23 mouse cellular contexts compared by ENCODE assay signal in genomic region chr17:64612930-64613329, GRCm38 (mm10). TPM values are rescaled to one million over a fixed set of nuclear protein-coding genes. Genes with fewer than 3 reads are reported as not detected.
DNase-seq lines count a peak whose midpoint lies in the region; ATAC-seq and TF ChIP-seq lines count a peak whose summit lies in the region.
"Had no signal": no experiment of that assay in that cellular context is flagged by ENCODE, and none has a peak within 500 bp of the region (broad histone marks: within the 10 kb centered on the region; RNA-seq: fewer than 3 reads in every experiment).

No protein-coding gene starts in this region.

- intact Hi-C loops in gastrocnemius, adult 2 months (cut with DNase I), result no loop called here

- no peaks in the 10 kb centered on the region; the same call in 1 of the 2 replicates for H3K36me3 ChIP-seq in kidney, postnatal 0 days (ENCODE audit: insufficient read depth, low read length)
- H3K36me3 ChIP-seq in kidney, embryonic 16.5 days (ENCODE audit: insufficient read depth, low read length), result peaks cover 3% of the 10 kb centered on the region; the same call in 1 of the 2 replicates
- no peaks in the 10 kb centered on the region for H3K36me3 ChIP-seq in lung, postnatal 0 days (ENCODE audit: insufficient read depth, low read length)
- no peaks in the 10 kb centered on the region for H3K36me3 ChIP-seq in stomach, postnatal 0 days (ENCODE audit: control insufficient read depth, insufficient read depth, low read length)
- H3K36me3 ChIP-seq: forebrain, embryonic 12.5 days; midbrain, embryonic 13.5 days; neural tube, embryonic 13.5 days had no signal

- H3K9me3 ChIP-seq in kidney, postnatal 0 days (replicated peaks; ENCODE audit: low read length), result no peaks in the 10 kb centered on the region
- no peaks in the 10 kb centered on the region for H3K9me3 ChIP-seq in kidney, embryonic 16.5 days (ENCODE audit: low read length)
- no peaks in the 10 kb centered on the region for H3K9me3 ChIP-seq in lung, postnatal 0 days (ENCODE audit: low read length)
- H3K9me3 ChIP-seq in stomach, postnatal 0 days (ENCODE audit: control insufficient read depth, low read length), result no peaks in the 10 kb centered on the region
- H3K9me3 ChIP-seq: forebrain, embryonic 12.5 days; midbrain, embryonic 13.5 days; neural tube, embryonic 13.5 days had no signal

- TF ChIP-seq EP300 in lung, postnatal 0 days (IDR thresholded peaks at IDR 0.05), result peak; percentile 16; the same call in 1 of the 2 replicates
- TF ChIP-seq EP300 in stomach, postnatal 0 days (optimal IDR thresholded peaks at IDR 0.05), result no peak

- H3K9ac ChIP-seq in kidney, postnatal 0 days (ENCODE audit: low read depth, low read length), result no peak overlapping the region
- no peak overlapping the region for H3K9ac ChIP-seq in kidney, embryonic 16.5 days (replicated peaks; ENCODE audit: low read length)
- H3K9ac ChIP-seq in lung, postnatal 0 days (replicated peaks; ENCODE audit: low read depth), result no peak overlapping the region
- H3K9ac ChIP-seq in stomach, postnatal 0 days (ENCODE audit: low read length), result no peak overlapping the region
- H3K9ac ChIP-seq: forebrain, embryonic 12.5 days; hindbrain, embryonic 14.5 days; liver, embryonic 14.5 days; midbrain, embryonic 13.5 days; neural tube, embryonic 13.5 days had no signal

- peaks cover 7% of the 10 kb centered on the region for H3K4me1 ChIP-seq in kidney, postnatal 0 days (replicated peaks; ENCODE audit: insufficient read depth, low read length)
- H3K4me1 ChIP-seq in kidney, embryonic 16.5 days (ENCODE audit: insufficient read depth, low read length), result peaks cover 28% of the 10 kb centered on the region
- H3K4me1 ChIP-seq in lung, postnatal 0 days (ENCODE audit: insufficient read depth, low read depth, low read length), result peaks cover 8% of the 10 kb centered on the region; the same call in 1 of the 2 replicates
- peaks cover 3% of the 10 kb centered on the region; the same call in 1 of the 2 replicates for H3K4me1 ChIP-seq in stomach, postnatal 0 days (replicated peaks; ENCODE audit: control insufficient read depth, insufficient read depth)
- H3K4me1 ChIP-seq: forebrain, embryonic 12.5 days; midbrain, embryonic 13.5 days had no signal

- H3K27me3 ChIP-seq in kidney, postnatal 0 days (ENCODE audit: insufficient read depth, low read length), result no peaks in the 10 kb centered on the region
- no peaks in the 10 kb centered on the region for H3K27me3 ChIP-seq in kidney, embryonic 16.5 days (ENCODE audit: insufficient read depth, low read length)
- no peaks in the 10 kb centered on the region for H3K27me3 ChIP-seq in lung, postnatal 0 days (replicated peaks; ENCODE audit: insufficient read depth, low read length)
- H3K27me3 ChIP-seq in stomach, postnatal 0 days (ENCODE audit: control insufficient read depth, insufficient read depth, low read length), result no peaks in the 10 kb centered on the region
- H3K27me3 ChIP-seq: forebrain, embryonic 12.5 days; midbrain, embryonic 13.5 days; neural tube, embryonic 13.5 days had no signal

- H3K27ac ChIP-seq in gastrocnemius, adult 2 months, result peak overlapping the region; percentile 68
- peak overlapping the region; percentile 42 for H3K27ac ChIP-seq in kidney, postnatal 0 days
- H3K27ac ChIP-seq in kidney, embryonic 16.5 days (ENCODE audit: low read length), result no peak overlapping the region
- 0 out of 2 replicates have a peak overlapping the region, but pooled peaks have one; percentile 4 for H3K27ac ChIP-seq in lung, postnatal 0 days (ENCODE audit: low read length)
- H3K27ac ChIP-seq in stomach, postnatal 0 days (replicated peaks), result peak overlapping the region; percentile 2; the same call in 1 of the 2 replicates
- H3K27ac ChIP-seq: forebrain, embryonic 12.5 days; hindbrain, embryonic 14.5 days; liver, embryonic 14.5 days; midbrain, embryonic 13.5 days; neural tube, embryonic 13.5 days had no signal

- no peak for DNase-seq in gastrocnemius, adult 2 months
- DNase-seq in gastrocnemius, adult 18-20 months (ENCODE audit: low spot score), result no peak
- DNase-seq in kidney, postnatal 0 days (ENCODE audit: low spot score), result peak; percentile 69
- DNase-seq in lung, postnatal 0 days (ENCODE audit: low spot score), result peak; percentile 80
- no peak for DNase-seq in lung, postnatal 25 days (ENCODE audit: low spot score)
- DNase-seq in stomach, postnatal 0 days (ENCODE audit: low spot score), result no peak
- DNase-seq in thymus, postnatal 0 days (ENCODE audit: low spot score), result no peak
- DNase-seq: cerebellum, adult 18-20 months; cerebellum, postnatal 25 days; embryo, embryonic 11 days; left cerebral cortex, postnatal 4 days; right cerebral cortex, adult 18-20 months; thymus, adult 2 months had no signal

- H3K4me3 ChIP-seq in gastrocnemius, adult 2 months, result peak overlapping the region; percentile 49
- no peak overlapping the region for H3K4me3 ChIP-seq in kidney, postnatal 0 days (replicated peaks; ENCODE audit: low read depth, low read length)
- H3K4me3 ChIP-seq in kidney, embryonic 16.5 days (ENCODE audit: low read length), result no peak overlapping the region
- H3K4me3 ChIP-seq in lung, postnatal 0 days (ENCODE audit: low read depth, low read length), result no peak overlapping the region
- H3K4me3 ChIP-seq in stomach, postnatal 0 days (ENCODE audit: low read depth, low read length), result no peak overlapping the region
- H3K4me3 ChIP-seq: forebrain, embryonic 12.5 days; heart, adult 2 months; layer of hippocampus, adult 2 months; midbrain, embryonic 13.5 days; neural tube, embryonic 13.5 days had no signal

- H3K4me2 ChIP-seq in kidney, postnatal 0 days (ENCODE audit: low read length), result no peak overlapping the region
- no peak overlapping the region for H3K4me2 ChIP-seq in kidney, embryonic 16.5 days (replicated peaks; ENCODE audit: low read depth, low read length)
- no peak overlapping the region for H3K4me2 ChIP-seq in lung, postnatal 0 days (replicated peaks; ENCODE audit: low read depth, low read length)
- no peak overlapping the region for H3K4me2 ChIP-seq in stomach, postnatal 0 days (replicated peaks; ENCODE audit: low read depth)
- H3K4me2 ChIP-seq: forebrain, embryonic 12.5 days; hindbrain, embryonic 14.5 days; midbrain, embryonic 13.5 days; neural tube, embryonic 13.5 days had no signal

- ATAC-seq in kidney, postnatal 0 days (replicated peaks; ENCODE audit: low FRiP score, low read depth), result no peak
- no peak for ATAC-seq in kidney, embryonic 16.5 days (ENCODE audit: low FRiP score, low TSS enrichment)
- ATAC-seq in lung, postnatal 0 days, result peak; percentile 51
- ATAC-seq in stomach, postnatal 0 days (ENCODE audit: low FRiP score, low TSS enrichment), result peak; percentile 21; the same call in 1 of the 2 replicates
- ATAC-seq: activated CD4-positive, CD25-positive, alpha-beta regulatory T cell, adult 4 months; CD4-positive, CD25-positive, alpha-beta regulatory T cell, adult 4 months; midbrain, embryonic 13.5 days had no signal

- TF ChIP-seq CTCF in gastrocnemius, adult 2 months (IDR thresholded peaks at IDR 0.05), result no peak
- TF ChIP-seq CTCF in kidney, postnatal 0 days (IDR thresholded peaks at IDR 0.05; ENCODE audit: low read depth), result no peak
- no peak for TF ChIP-seq CTCF in lung, postnatal 0 days (IDR thresholded peaks at IDR 0.05)
- no peak for TF ChIP-seq CTCF in stomach, postnatal 0 days (IDR thresholded peaks at IDR 0.05; ENCODE audit: low read depth)

- WGBS in kidney, postnatal 0 days, result 60% methylated on average over 3 of the region's 3 CpGs
- WGBS in kidney, embryonic 16.5 days, result 81% methylated on average over 3 of the region's 3 CpGs
- 68% methylated on average over 3 of the region's 3 CpGs for WGBS in lung, postnatal 0 days
- 58% methylated on average over 3 of the region's 3 CpGs for WGBS in stomach, postnatal 0 days

RNA-seq across cellular contexts. Expression of gene Man2a1, which starts 12.4 kb away (rescaled TPM):
- 1 to 10 TPM; 9.0 to 9.8 TPM for total RNA-seq in gastrocnemius, adult 2 months (2021)
- total RNA-seq in gastrocnemius, adult 18-20 months (2021), result 1 to 10 TPM; 6.0 to 7.4 TPM
- polyA plus RNA-seq in kidney, postnatal 0 days (2015; fragmentation: Nextera tagmentation; extraction: Ambion mirVana), result 9.5 and 9.9 TPM in 2 replicates
- 7.3 and 9.1 TPM in 2 replicates for polyA plus RNA-seq in kidney, embryonic 16.5 days (2015; fragmentation: Nextera tagmentation; extraction: Ambion mirVana)
- polyA plus RNA-seq in lung, postnatal 0 days (2015; fragmentation: Nextera tagmentation; extraction: Ambion mirVana), result 9.6 and 9.7 TPM in 2 replicates
- polyA plus RNA-seq in stomach, postnatal 0 days (2015; fragmentation: Nextera tagmentation; extraction: Ambion mirVana), result 8.2 and 9.3 TPM in 2 replicates
- 9.9 and 13.9 TPM in 2 replicates for polyA plus RNA-seq in thymus, postnatal 0 days (2015; fragmentation: Nextera tagmentation; extraction: Ambion mirVana)

Comparison
In these comparisons a context has a peak if more than half of its experiments do, and no peak if none do; other contexts are left out.
1. DNase-seq: peak in kidney, postnatal 0 days (single experiment) and lung, postnatal 0 days (single experiment); none in gastrocnemius, adult 2 months (single experiment), gastrocnemius, adult 18-20 months (single experiment), lung, postnatal 25 days (single experiment), stomach, postnatal 0 days (single experiment) and thymus, postnatal 0 days (single experiment).
2. ATAC-seq: peak in lung, postnatal 0 days (single experiment) and stomach, postnatal 0 days (single experiment); none in kidney, postnatal 0 days (single experiment) and kidney, embryonic 16.5 days (single experiment).